Mouse (Mus musculus): ENCODE results near the gene Dlx6. TPM values are rescaled to one million over a fixed set of nuclear protein-coding genes. Genes with fewer than 3 reads are reported as not detected.

Dlx6 gene
- polyA plus RNA-seq, 1 experiment from 2014 or later, result 4.4 TPM

GRCm38 (mm10) chr6:6852944-6853343 is 10.2 kb upstream of the Dlx6 start:
- Histone ChIP-seq H3K27me3 (peaks cover 94% of the 10 kb centered on the region), H3K9me3 (no peaks in the 10 kb centered on the region), H3K27ac (no peak overlapping the region), H3K4me3 (replicated peaks) (no peak overlapping the region), H3K9ac (replicated peaks) (no peak overlapping the region), H3K4me1 (replicated peaks) (no peaks in the 10 kb centered on the region), H3K36me3 (no peaks in the 10 kb centered on the region), H3K4me2 (replicated peaks) (no peak overlapping the region)
- WGBS, result 29% methylated on average over 3 of the region's 3 CpGs
- no peak for ATAC-seq

DNA sequence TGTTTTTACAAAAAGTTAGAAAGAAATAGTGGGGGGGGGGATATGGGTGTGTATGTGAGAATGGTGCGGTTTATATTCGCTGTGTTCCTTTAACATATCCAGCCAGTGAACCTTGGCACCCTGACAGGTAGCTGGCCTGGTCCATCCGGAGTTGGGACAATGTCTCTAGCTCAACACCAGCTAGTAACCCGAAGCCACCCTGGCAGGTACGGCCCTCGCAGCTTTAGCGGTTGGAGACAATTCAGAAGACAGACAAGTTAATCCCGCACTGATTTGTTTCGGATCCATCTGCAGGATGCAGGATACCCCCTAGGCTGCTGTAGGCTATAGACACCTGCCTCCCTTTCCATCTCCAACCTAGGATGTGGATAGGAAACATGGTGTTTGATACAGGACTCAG is 9.0 kb upstream of the Dlx6 start:
- no peak for ATAC-seq
- H3K9ac ChIP-seq (replicated peaks), result no peak overlapping the region

DNA sequence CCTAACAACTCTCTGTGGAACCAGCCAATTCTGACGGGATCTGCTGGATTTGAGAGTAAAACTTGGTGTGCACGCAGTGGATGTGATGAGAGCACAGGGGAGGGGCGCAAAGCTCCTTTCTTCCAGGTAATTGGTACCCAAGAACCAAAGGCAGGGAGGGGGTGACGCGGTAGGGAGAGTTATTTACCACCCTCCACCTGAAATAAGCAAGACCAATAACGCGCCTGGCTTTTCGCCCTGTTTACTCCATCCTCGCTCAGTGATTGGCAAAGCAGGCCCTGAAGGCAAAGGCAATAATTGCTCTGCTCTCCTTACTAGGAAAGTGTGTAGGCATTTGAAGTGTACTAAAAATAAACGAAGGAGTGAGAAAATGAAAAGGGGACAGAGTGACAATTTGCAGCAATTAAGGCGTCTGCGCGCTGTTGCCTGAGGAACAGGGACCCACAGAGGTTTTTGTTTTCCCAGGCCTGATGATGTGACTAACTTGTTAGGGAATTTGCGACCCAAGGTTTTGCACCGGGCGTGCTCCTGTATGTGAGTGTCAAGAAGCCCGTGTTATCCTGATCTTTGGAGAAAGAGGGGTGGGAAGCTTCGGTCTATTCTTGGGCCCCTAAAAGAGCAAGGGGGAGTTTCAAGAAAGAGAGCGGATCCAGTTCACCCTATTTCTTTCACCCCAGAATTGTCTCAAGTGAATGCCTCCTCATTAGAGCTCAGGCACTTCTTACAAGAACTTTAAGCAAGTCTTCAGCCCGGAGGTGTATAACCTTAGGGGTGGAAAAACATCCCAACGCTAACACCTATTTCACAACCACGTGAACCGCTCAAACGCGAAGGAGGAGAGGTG is 8.0 kb upstream of the Dlx6 start:
- H3K27me3 ChIP-seq, result peaks cover 99% of the 10 kb centered on the region
- no peak overlapping the region for H3K9ac ChIP-seq (replicated peaks)
- H3K4me2 ChIP-seq (replicated peaks), result peak overlapping the region; percentile 34; the same call in 1 of the 2 replicates
- under 1% methylated on average over 25 of the region's 25 CpGs for WGBS
- no peak overlapping the region for H3K27ac ChIP-seq
- no peak overlapping the region; the same call in 1 of the 2 replicates for H3K4me3 ChIP-seq (replicated peaks)
- H3K36me3 ChIP-seq, result no peaks in the 10 kb centered on the region
- no peak for ATAC-seq
- 0 out of 2 replicates have a peak, but pooled peaks cover 4% of the 10 kb centered on the region for H3K4me1 ChIP-seq (replicated peaks)
- H3K9me3 ChIP-seq, result no peaks in the 10 kb centered on the region

More for the DNA sequence above, 9.0 kb upstream of the Dlx6 start:
- 1% methylated on average over 9 of the region's 9 CpGs for WGBS
- no peak overlapping the region for H3K27ac ChIP-seq
- H3K4me1 ChIP-seq (replicated peaks), result no peaks in the 10 kb centered on the region
- H3K9me3 ChIP-seq, result no peaks in the 10 kb centered on the region
- H3K27me3 ChIP-seq, result peaks cover 95% of the 10 kb centered on the region
- H3K4me3 ChIP-seq (replicated peaks), result no peak overlapping the region
- no peak overlapping the region for H3K4me2 ChIP-seq (replicated peaks)
- H3K36me3 ChIP-seq, result no peaks in the 10 kb centered on the region

GRCm38 (mm10) chr6:6855746-6856185 is 7.4 kb upstream of the Dlx6 start:
- Histone ChIP-seq H3K4me3 (replicated peaks) (0 out of 2 replicates have a peak overlapping the region, but pooled peaks have one; percentile 20), H3K27ac (no peak overlapping the region), H3K4me1 (replicated peaks) (0 out of 2 replicates have a peak, but pooled peaks cover 8% of the 10 kb centered on the region), H3K4me2 (replicated peaks) (peak overlapping the region; percentile 34), H3K27me3 (peaks cover 99% of the 10 kb centered on the region), H3K9ac (replicated peaks) (no peak overlapping the region), H3K9me3 (no peaks in the 10 kb centered on the region), H3K36me3 (no peaks in the 10 kb centered on the region)
- WGBS, result under 1% methylated on average over 10 of the region's 10 CpGs
- ATAC-seq, result no peak

GRCm38 (mm10) chr6:6856316-6856715 is 6.8 kb upstream of the Dlx6 start:
- Histone ChIP-seq H3K27ac (peak overlapping the region; percentile 9; the same call in 1 of the 2 replicates), H3K4me2 (replicated peaks) (peak overlapping the region; percentile 34)
- no peak for ATAC-seq

DNA sequence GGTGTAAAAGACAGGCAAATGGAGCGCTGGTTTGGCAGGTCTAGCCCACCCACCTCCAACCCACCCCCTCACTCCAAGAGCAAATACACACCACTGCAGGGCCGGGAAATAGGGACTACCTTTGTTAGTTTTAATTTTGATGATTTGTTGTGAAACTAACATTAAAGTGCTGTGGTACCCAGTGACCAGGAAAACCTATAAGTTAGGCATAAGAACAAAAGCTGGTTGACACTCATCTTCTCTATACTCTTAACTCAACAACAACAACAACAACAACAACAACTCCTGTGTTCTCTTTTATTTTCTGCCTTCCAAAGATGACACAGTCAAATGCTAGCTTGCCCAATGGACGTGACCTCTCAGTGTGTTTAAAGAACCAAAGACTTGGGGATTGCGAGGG is 6.3 kb upstream of the Dlx6 start:
- no peak for ATAC-seq
- WGBS, result 0% methylated on average over 4 of the region's 4 CpGs
- Histone ChIP-seq H3K9me3 (no peaks in the 10 kb centered on the region), H3K36me3 (no peaks in the 10 kb centered on the region), H3K4me3 (replicated peaks) (peak overlapping the region; percentile 20; the same call in 1 of the 2 replicates), H3K9ac (replicated peaks) (peak overlapping the region; percentile 36; the same call in 1 of the 2 replicates), H3K27me3 (peaks cover 95% of the 10 kb centered on the region), H3K27ac (peak overlapping the region; percentile 39; the same call in 1 of the 2 replicates), H3K4me2 (replicated peaks) (0 out of 2 replicates have a peak overlapping the region, but pooled peaks have one; percentile 34), H3K4me1 (replicated peaks) (0 out of 2 replicates have a peak, but pooled peaks cover 9% of the 10 kb centered on the region)

More at GRCm38 (mm10) chr6:6856316-6856715, 6.8 kb upstream of the Dlx6 start:
- 0 out of 2 replicates have a peak, but pooled peaks cover 9% of the 10 kb centered on the region for H3K4me1 ChIP-seq (replicated peaks)
- peaks cover 99% of the 10 kb centered on the region for H3K27me3 ChIP-seq
- H3K9ac ChIP-seq (replicated peaks), result peak overlapping the region; percentile 36; the same call in 1 of the 2 replicates
- no peaks in the 10 kb centered on the region for H3K9me3 ChIP-seq
- WGBS, result 1% methylated on average over 20 of the region's 20 CpGs
- H3K36me3 ChIP-seq, result no peaks in the 10 kb centered on the region
- H3K4me3 ChIP-seq (replicated peaks), result peak overlapping the region; percentile 20; the same call in 1 of the 2 replicates

DNA sequence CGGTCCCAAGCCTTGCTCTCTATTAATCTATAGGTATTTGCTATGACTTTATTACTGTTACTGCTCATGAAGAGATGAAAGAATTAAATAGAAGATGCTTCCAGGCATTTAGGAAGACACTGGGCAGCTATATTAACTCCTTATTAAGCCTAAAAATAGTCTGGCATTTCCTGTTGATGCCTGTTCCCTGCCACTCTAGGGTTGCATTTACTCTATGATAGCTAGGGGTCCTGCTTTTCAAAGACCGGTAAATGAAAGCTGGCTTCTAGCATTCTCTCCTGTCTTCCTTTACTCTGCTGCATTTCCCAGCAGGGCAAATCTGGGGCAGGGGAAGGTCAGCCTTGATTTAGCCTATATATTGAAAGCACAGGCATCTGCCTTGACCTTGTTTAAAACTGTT is 5.4 kb upstream of the Dlx6 start:
- H3K36me3 ChIP-seq, result no peaks in the 10 kb centered on the region
- H3K4me3 ChIP-seq (replicated peaks), result peak overlapping the region; percentile 6; the same call in 1 of the 2 replicates
- peaks cover 94% of the 10 kb centered on the region for H3K27me3 ChIP-seq
- H3K4me1 ChIP-seq (replicated peaks), result peaks cover 16% of the 10 kb centered on the region
- no peak overlapping the region for H3K9ac ChIP-seq (replicated peaks)
- H3K27ac ChIP-seq, result 0 out of 2 replicates have a peak overlapping the region, but pooled peaks have one; percentile 26
- no peak for ATAC-seq
- no peaks in the 10 kb centered on the region for H3K9me3 ChIP-seq
- 8% methylated on average over 2 of the region's 2 CpGs for WGBS
- peak overlapping the region; percentile 15; the same call in 1 of the 2 replicates for H3K4me2 ChIP-seq (replicated peaks)

- no peak for ATAC-seq
- Histone ChIP-seq H3K4me1 (replicated peaks) (peaks cover 24% of the 10 kb centered on the region), H3K9me3 (no peaks in the 10 kb centered on the region), H3K36me3 (no peaks in the 10 kb centered on the region), H3K27ac (no peak overlapping the region), H3K4me3 (replicated peaks) (peak overlapping the region; percentile 15; the same call in 1 of the 2 replicates), H3K9ac (replicated peaks) (no peak overlapping the region), H3K4me2 (replicated peaks) (0 out of 2 replicates have a peak overlapping the region, but pooled peaks have one; percentile 3), H3K27me3 (peaks cover 94% of the 10 kb centered on the region)
- 0% methylated on average over 1 of the region's 1 CpGs for WGBS
These were observed 4.6 kb upstream of the Dlx6 start for GRCm38 (mm10) chr6:6858571-6858970.

- 0 out of 2 replicates have a peak overlapping the region, but pooled peaks have one; percentile 49 for H3K9ac ChIP-seq (replicated peaks)
- peak overlapping the region; percentile 30 for H3K4me3 ChIP-seq (replicated peaks)
- peaks cover 94% of the 10 kb centered on the region for H3K27me3 ChIP-seq
- under 1% methylated on average over 19 of the region's 19 CpGs for WGBS
- peak overlapping the region; percentile 79 for H3K27ac ChIP-seq
- H3K4me2 ChIP-seq (replicated peaks), result peak overlapping the region; percentile 34
- H3K9me3 ChIP-seq, result no peaks in the 10 kb centered on the region
- ATAC-seq, result no peak
- H3K36me3 ChIP-seq, result no peaks in the 10 kb centered on the region
- peaks cover 29% of the 10 kb centered on the region for H3K4me1 ChIP-seq (replicated peaks)
These were observed 3.8 kb upstream of the Dlx6 start for GRCm38 (mm10) chr6:6859111-6859949.

DNA sequence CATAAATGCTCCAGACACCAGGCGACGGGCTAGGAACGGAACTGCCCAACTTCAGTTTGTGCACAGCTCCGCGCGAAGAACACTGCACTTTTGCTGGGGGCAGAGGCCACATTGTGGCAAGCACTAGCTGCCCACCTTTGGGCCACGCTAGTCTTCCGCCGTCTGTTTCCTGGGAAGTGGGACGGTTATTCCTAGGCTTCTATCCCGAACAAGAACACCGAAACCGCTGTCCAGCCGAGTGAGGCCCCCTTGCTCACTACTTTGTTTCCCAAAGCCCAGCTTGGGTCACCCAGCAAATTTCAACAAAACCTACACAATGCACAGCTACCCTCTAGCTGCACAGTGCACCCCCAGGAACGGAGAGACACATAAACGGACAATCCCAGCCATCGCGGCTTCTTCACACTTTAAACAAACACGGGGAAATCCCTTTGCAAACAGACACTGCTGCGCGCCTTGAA is 3.2 kb upstream of the Dlx6 start:
- peak overlapping the region; percentile 30 for H3K4me3 ChIP-seq (replicated peaks)
- H3K9ac ChIP-seq (replicated peaks), result peak overlapping the region; percentile 49; the same call in 1 of the 2 replicates
- H3K27ac ChIP-seq, result peak overlapping the region; percentile 79
- WGBS, result under 1% methylated on average over 21 of the region's 21 CpGs
- peak overlapping the region; percentile 34 for H3K4me2 ChIP-seq (replicated peaks)
- no peak for ATAC-seq
- H3K27me3 ChIP-seq, result peaks cover 94% of the 10 kb centered on the region
- H3K9me3 ChIP-seq, result no peaks in the 10 kb centered on the region
- H3K36me3 ChIP-seq, result no peaks in the 10 kb centered on the region
- peaks cover 29% of the 10 kb centered on the region for H3K4me1 ChIP-seq (replicated peaks)

GRCm38 (mm10) chr6:6860411-6861085 is 2.6 kb upstream of the Dlx6 start:
- Histone ChIP-seq H3K9ac (replicated peaks) (peak overlapping the region; percentile 49), H3K27me3 (peaks cover 94% of the 10 kb centered on the region), H3K4me2 (replicated peaks) (peak overlapping the region; percentile 34), H3K27ac (peak overlapping the region; percentile 79), H3K36me3 (no peaks in the 10 kb centered on the region), H3K9me3 (no peaks in the 10 kb centered on the region), H3K4me3 (replicated peaks) (peak overlapping the region; percentile 30), H3K4me1 (replicated peaks) (peaks cover 29% of the 10 kb centered on the region)
- under 1% methylated on average over 33 of the region's 33 CpGs for WGBS
- ATAC-seq, result no peak

Data from midbrain, embryonic 13.5 days (tissue).